Mouse (Mus musculus) midbrain, embryonic 11.5 days (tissue): ENCODE results near the gene Arhgef7. TPM values are rescaled to one million over a fixed set of nuclear protein-coding genes. Genes with fewer than 3 reads are reported as not detected.

ENCODE experiments used
- ATAC-seq: fragments of 200-750 bp; cut with Nextera tagmentation; 2 replicates; pipeline ENCODE4 v1.8.0; 2017; ENCODE audit warnings: moderate TSS enrichment, moderate library complexity; ENCODE audit not compliant: low FRiP score
- DNase-seq: peaks from one replicate; pipeline ENCODE4 v3.0.0; 2015; ENCODE audit warnings: low spot score; ENCODE audit errors: missing footprints
- H3K27ac ChIP-seq: fragments of 300-500 bp; sonication (generic); 2 replicates; pipeline ENCODE4 v1.5.1; 2014; ENCODE audit warnings: low read depth, low read length
- H3K27me3 ChIP-seq: fragments of 300-500 bp; sonication (generic); 2 replicates; pipeline ENCODE4 v1.6.1; 2014; ENCODE audit warnings: mild to moderate bottlenecking, low read length, moderate library complexity, mixed read lengths; ENCODE audit not compliant: control insufficient read depth, insufficient read depth
- H3K36me3 ChIP-seq: fragments of 300-500 bp; sonication (generic); 2 replicates; pipeline ENCODE4 v1.6.1; 2014; ENCODE audit warnings: mild to moderate bottlenecking, low read length, moderate library complexity, mixed read lengths; ENCODE audit not compliant: control insufficient read depth, insufficient read depth
- H3K4me1 ChIP-seq: fragments of 300-500 bp; sonication (generic); 2 replicates; pipeline ENCODE4 v1.6.1; 2014; ENCODE audit warnings: low read length; ENCODE audit not compliant: control insufficient read depth, insufficient read depth
- H3K4me2 ChIP-seq: fragments of 300-500 bp; sonication (generic); 2 replicates; pipeline ENCODE4 v1.6.1; 2014; ENCODE audit warnings: mild to moderate bottlenecking, moderate library complexity
- H3K4me3 ChIP-seq: fragments of 300-500 bp; sonication (generic); 2 replicates; pipeline ENCODE4 v1.5.1; 2014; ENCODE audit warnings: low read depth, low read length
- H3K9ac ChIP-seq: fragments of 300-500 bp; sonication (generic); 2 replicates; pipeline ENCODE4 v1.6.1; 2014; ENCODE audit warnings: low read length
- H3K9me3 ChIP-seq: fragments of 300-500 bp; sonication (generic); 2 replicates; pipeline ENCODE4 v1.6.1; 2016; ENCODE audit warnings: low read length; ENCODE audit not compliant: control insufficient read depth
- WGBS: fragments of 180-500 bp; shearing (Covaris S2); extraction: QIAGEN DNeasy Blood & Tissue Kit; methylation state at CpG from one replicate; pipeline ENCODE4 v1.1.7; 2014; 5-methylcytosine and 5-hydroxymethylcytosine counted together
- polyA plus RNA-seq: library from polyadenylated mRNA; unstranded; fragments of >200 nt; fragmentation: Nextera tagmentation; extraction: Ambion mirVana; gene quantifications from 2 replicates; pipeline ENCODE4 v1.2.1, GENCODE M21; 2014

Arhgef7 gene
- 51.4 and 56.8 TPM in 2 replicates for polyA plus RNA-seq

- DNase-seq (peak; percentile 97), ATAC-seq (peak; percentile 91)
- Histone ChIP-seq H3K9me3 (no peaks in the 10 kb centered on the region), H3K27me3 (peaks cover 6% of the 10 kb centered on the region), H3K4me1 (peaks cover 16% of the 10 kb centered on the region; the same call in 1 of the 2 replicates), H3K4me2 (peak within 1 kb of the TSS; percentile 80), H3K4me3 (peak within 1 kb of the TSS; percentile 85), H3K36me3 (no peaks in the 10 kb centered on the region), H3K9ac (peak within 1 kb of the TSS; percentile 93), H3K27ac (peak within 1 kb of the TSS; percentile 93)
- WGBS, result under 1% methylated on average over 87 of the region's 127 CpGs
Observed at GRCm38 (mm10) chr8:11727651-11728481, at the start of gene Arhgef7. Gene Arhgef7, plus strand, starts transcription at chr8:11727721.

DNA sequence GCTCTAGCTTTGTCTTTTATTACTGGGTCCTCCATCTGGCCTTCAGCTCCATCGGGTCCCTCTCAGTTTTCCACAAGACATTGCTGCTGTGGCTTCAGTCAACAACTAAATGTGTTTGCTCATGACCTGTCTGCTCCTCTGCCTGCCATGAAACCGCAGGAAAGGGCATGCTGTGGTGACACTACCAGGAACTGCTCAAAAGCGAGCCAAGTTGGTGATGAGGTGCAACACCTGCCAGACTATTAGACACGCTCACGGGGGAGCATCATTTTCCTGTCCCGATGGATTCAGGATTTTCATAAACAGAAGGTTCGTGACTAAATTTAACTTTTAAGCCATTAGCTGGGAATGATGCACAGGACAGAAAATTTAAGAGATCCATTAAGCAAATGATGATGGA lies 43.0 kb upstream of the Arhgef7 start:
- H3K4me2 ChIP-seq, result no peak overlapping the region
- H3K4me3 ChIP-seq, result no peak overlapping the region
- H3K4me1 ChIP-seq, result no peaks in the 10 kb centered on the region
- DNase-seq, result no peak
- no peak overlapping the region for H3K9ac ChIP-seq
- WGBS, result 92% methylated on average over 7 of the region's 7 CpGs
- H3K9me3 ChIP-seq, result no peaks in the 10 kb centered on the region
- H3K27me3 ChIP-seq, result no peaks in the 10 kb centered on the region
- no peak for ATAC-seq
- H3K36me3 ChIP-seq, result no peaks in the 10 kb centered on the region
- no peak overlapping the region for H3K27ac ChIP-seq

- Histone ChIP-seq H3K9ac (no peak overlapping the region), H3K4me1 (no peaks in the 10 kb centered on the region; the same call in 1 of the 2 replicates), H3K9me3 (no peaks in the 10 kb centered on the region), H3K4me3 (no peak overlapping the region), H3K4me2 (no peak overlapping the region), H3K27ac (no peak overlapping the region), H3K27me3 (no peaks in the 10 kb centered on the region), H3K36me3 (no peaks in the 10 kb centered on the region)
- ATAC-seq (no peak), DNase-seq (no peak)
- WGBS, result 88% methylated on average over 5 of the region's 5 CpGs
Observed at GRCm38 (mm10) chr8:11687251-11687650, 40.3 kb upstream of the Arhgef7 start.

- Histone ChIP-seq H3K27ac (no peak overlapping the region), H3K36me3 (no peaks in the 10 kb centered on the region), H3K4me2 (no peak overlapping the region), H3K27me3 (no peaks in the 10 kb centered on the region), H3K4me3 (no peak overlapping the region), H3K9me3 (no peaks in the 10 kb centered on the region), H3K9ac (no peak overlapping the region), H3K4me1 (no peaks in the 10 kb centered on the region; the same call in 1 of the 2 replicates)
- 45% methylated on average over 7 of the region's 7 CpGs for WGBS
- ATAC-seq, result no peak
- no peak for DNase-seq
Observed at GRCm38 (mm10) chr8:11689945-11690344, 37.6 kb upstream of the Arhgef7 start.

DNA sequence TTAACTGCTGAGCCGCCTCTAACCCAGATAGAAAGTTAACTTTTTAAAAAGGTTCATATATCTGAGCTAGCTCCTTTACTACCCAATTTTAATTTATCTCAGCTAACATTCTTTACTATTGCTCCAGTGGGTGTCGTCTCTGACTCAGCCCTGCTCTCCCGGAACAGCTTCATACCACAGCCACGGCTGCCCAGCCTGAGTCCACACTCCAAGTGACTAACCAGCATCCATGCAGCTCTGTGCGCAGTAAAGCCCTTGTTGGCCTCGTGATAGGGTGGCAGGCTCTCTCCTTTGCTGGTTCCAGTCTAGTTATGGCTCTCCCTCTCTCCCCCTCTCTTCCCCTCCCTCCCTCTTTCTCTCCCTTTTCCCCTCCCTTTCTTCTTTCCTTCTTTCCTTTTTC lies 36.2 kb upstream of the Arhgef7 start:
- Histone ChIP-seq H3K9ac (no peak overlapping the region), H3K9me3 (no peaks in the 10 kb centered on the region), H3K4me3 (no peak overlapping the region), H3K4me1 (no peaks in the 10 kb centered on the region; the same call in 1 of the 2 replicates), H3K4me2 (no peak overlapping the region), H3K27me3 (no peaks in the 10 kb centered on the region), H3K27ac (no peak overlapping the region), H3K36me3 (no peaks in the 10 kb centered on the region)
- 91% methylated on average over 6 of the region's 6 CpGs for WGBS
- no peak for DNase-seq
- ATAC-seq, result no peak

GRCm38 (mm10) chr8:11691761-11692160 lies 35.8 kb upstream of the Arhgef7 start:
- Histone ChIP-seq H3K27me3 (no peaks in the 10 kb centered on the region), H3K36me3 (no peaks in the 10 kb centered on the region), H3K9me3 (no peaks in the 10 kb centered on the region), H3K9ac (no peak overlapping the region), H3K4me3 (no peak overlapping the region), H3K4me2 (no peak overlapping the region), H3K27ac (no peak overlapping the region), H3K4me1 (no peaks in the 10 kb centered on the region; the same call in 1 of the 2 replicates)
- ATAC-seq (no peak), DNase-seq (no peak)
- WGBS, result 81% methylated on average over 6 of the region's 6 CpGs

DNA sequence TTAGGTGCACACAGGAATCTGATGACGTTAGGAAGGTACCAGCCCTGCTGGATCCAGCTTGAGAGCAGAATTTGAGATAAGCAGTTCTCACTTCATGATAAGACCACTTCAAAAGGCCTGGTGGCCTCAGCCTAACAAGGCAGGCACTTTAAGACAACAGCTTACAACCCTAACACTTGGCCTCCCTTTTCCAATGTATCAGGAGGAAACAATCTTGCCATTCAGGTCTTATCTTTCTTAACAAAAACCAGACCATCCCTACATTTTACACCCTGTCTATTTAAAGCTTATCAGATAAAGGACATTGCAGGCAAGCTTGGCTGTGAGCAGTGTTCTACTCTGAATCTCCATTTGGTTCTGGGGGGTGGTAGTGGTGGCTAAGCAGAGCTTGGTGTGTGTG lies 35.1 kb upstream of the Arhgef7 start:
- 69% methylated on average over 1 of the region's 1 CpGs for WGBS
- Histone ChIP-seq H3K27me3 (no peaks in the 10 kb centered on the region), H3K9ac (no peak overlapping the region), H3K4me1 (no peaks in the 10 kb centered on the region; the same call in 1 of the 2 replicates), H3K27ac (no peak overlapping the region), H3K36me3 (no peaks in the 10 kb centered on the region), H3K4me3 (no peak overlapping the region), H3K4me2 (no peak overlapping the region), H3K9me3 (no peaks in the 10 kb centered on the region)
- DNase-seq (no peak), ATAC-seq (no peak)

GRCm38 (mm10) chr8:11693972-11694371 lies 33.5 kb upstream of the Arhgef7 start:
- Histone ChIP-seq H3K27ac (no peak overlapping the region), H3K27me3 (no peaks in the 10 kb centered on the region), H3K9ac (no peak overlapping the region), H3K36me3 (no peaks in the 10 kb centered on the region), H3K9me3 (no peaks in the 10 kb centered on the region), H3K4me2 (no peak overlapping the region), H3K4me1 (no peaks in the 10 kb centered on the region; the same call in 1 of the 2 replicates), H3K4me3 (no peak overlapping the region)
- DNase-seq, result no peak
- WGBS, result 76% methylated on average over 5 of the region's 5 CpGs
- ATAC-seq, result no peak

GRCm38 (mm10) chr8:11696176-11696575 lies 31.3 kb upstream of the Arhgef7 start:
- no peak for DNase-seq
- Histone ChIP-seq H3K27ac (no peak overlapping the region), H3K36me3 (no peaks in the 10 kb centered on the region), H3K4me2 (no peak overlapping the region), H3K9ac (no peak overlapping the region), H3K4me1 (peaks cover 3% of the 10 kb centered on the region; the same call in 1 of the 2 replicates), H3K9me3 (no peaks in the 10 kb centered on the region), H3K27me3 (no peaks in the 10 kb centered on the region; the same call in 1 of the 2 replicates), H3K4me3 (no peak overlapping the region)
- 91% methylated on average over 3 of the region's 3 CpGs for WGBS
- no peak for ATAC-seq
